Mouse (Mus musculus) hindbrain, embryonic 11.5 days (tissue): Measurements from ENCODE around the gene Ncapd3. TPM values are rescaled to one million over a fixed set of nuclear protein-coding genes. Genes with fewer than 3 reads are reported as not detected.

Experiments
- ATAC-seq: fragments of 200-750 bp; cut with Nextera tagmentation; 2 replicates; pipeline ENCODE4 v1.8.0; 2017; ENCODE audit warnings: mild to moderate bottlenecking, moderate TSS enrichment, moderate library complexity; ENCODE audit not compliant: low FRiP score
- DNase-seq: peaks from one replicate; pipeline ENCODE4 v3.0.0-alpha.2; 2015; ENCODE audit warnings: low spot score
- H3K27ac ChIP-seq: fragments of 300-500 bp; sonication (generic); 2 replicates; pipeline ENCODE4 v1.5.1; 2014; ENCODE audit warnings: mild to moderate bottlenecking, low read depth, low read length
- H3K27me3 ChIP-seq: fragments of 300-500 bp; sonication (generic); 2 replicates; pipeline ENCODE4 v1.6.1; 2014; ENCODE audit warnings: mild to moderate bottlenecking, low read length, moderate library complexity, mixed read lengths; ENCODE audit not compliant: control insufficient read depth, insufficient read depth
- H3K36me3 ChIP-seq: fragments of 300-500 bp; sonication (generic); 2 replicates; pipeline ENCODE4 v1.6.1; 2014; ENCODE audit warnings: mild to moderate bottlenecking, low read length, moderate library complexity, mixed read lengths; ENCODE audit not compliant: control insufficient read depth, insufficient read depth
- H3K4me1 ChIP-seq: fragments of 300-500 bp; sonication (generic); replicated peaks from 2 replicates; pipeline ENCODE4 v1.6.1; 2014; ENCODE audit warnings: low read length, mixed read lengths; ENCODE audit not compliant: control insufficient read depth, insufficient read depth
- H3K4me2 ChIP-seq: fragments of 300-500 bp; sonication (generic); replicated peaks from 2 replicates; pipeline ENCODE4 v1.6.1; 2014; ENCODE audit warnings: mild to moderate bottlenecking, low read depth, low read length
- H3K4me3 ChIP-seq: fragments of 300-500 bp; sonication (generic); 2 replicates; pipeline ENCODE4 v1.5.1; 2014; ENCODE audit warnings: low read depth, low read length
- H3K9ac ChIP-seq: fragments of 300-500 bp; sonication (generic); 2 replicates; pipeline ENCODE4 v1.6.1; 2014; ENCODE audit warnings: low read depth, low read length
- H3K9me3 ChIP-seq: fragments of 300-500 bp; sonication (generic); 2 replicates; pipeline ENCODE4 v1.6.1; 2016; ENCODE audit warnings: low read length; ENCODE audit not compliant: control insufficient read depth
- WGBS: fragments of 180-500 bp; shearing (Covaris S2); extraction: QIAGEN DNeasy Blood & Tissue Kit; methylation state at CpG from one replicate; pipeline ENCODE4 v1.1.7; 2014; 5-methylcytosine and 5-hydroxymethylcytosine counted together
- polyA plus RNA-seq: library from polyadenylated mRNA; unstranded; fragments of >200 nt; fragmentation: Nextera tagmentation; extraction: Ambion mirVana; gene quantifications from 2 replicates; pipeline ENCODE4 v1.2.1, GENCODE M21; 2014

Gene Ncapd3
- polyA plus RNA-seq, 1 experiment from 2014 or later: 31.8 TPM

DNA sequence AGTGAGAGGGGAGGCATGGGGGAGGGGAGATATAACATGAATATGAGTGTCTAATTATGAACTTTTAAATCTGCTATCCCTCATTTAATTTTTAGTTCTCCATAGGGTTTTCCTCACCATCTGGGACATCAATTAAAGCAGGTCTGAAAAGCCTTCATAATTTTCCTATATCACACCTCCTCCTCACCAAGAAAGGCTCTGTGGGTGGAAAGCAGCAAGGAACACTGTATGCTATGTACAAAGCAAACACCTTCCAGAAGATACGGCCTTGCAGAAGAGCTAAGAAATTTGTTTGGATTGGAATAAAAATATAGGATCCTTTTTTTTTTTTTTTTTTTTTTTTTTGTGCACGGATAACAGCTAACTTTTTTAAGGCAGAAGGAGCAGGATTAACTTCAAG, 94.0 kb downstream of the Ncapd3 start:
- H3K4me2 ChIP-seq: no peak overlapping the region
- H3K4me3 ChIP-seq: no peak overlapping the region
- no peak overlapping the region for H3K9ac ChIP-seq
- ATAC-seq: no peak
- H3K4me1 ChIP-seq: 0 out of 2 replicates have a peak, but pooled peaks cover 2% of the 10 kb centered on the region
- no peak for DNase-seq
- H3K27ac ChIP-seq: no peak overlapping the region
- no peaks in the 10 kb centered on the region for H3K27me3 ChIP-seq
- H3K36me3 ChIP-seq: no peaks in the 10 kb centered on the region
- H3K9me3 ChIP-seq: no peaks in the 10 kb centered on the region
- WGBS: 76% methylated on average over 2 of the region's 2 CpGs

DNA sequence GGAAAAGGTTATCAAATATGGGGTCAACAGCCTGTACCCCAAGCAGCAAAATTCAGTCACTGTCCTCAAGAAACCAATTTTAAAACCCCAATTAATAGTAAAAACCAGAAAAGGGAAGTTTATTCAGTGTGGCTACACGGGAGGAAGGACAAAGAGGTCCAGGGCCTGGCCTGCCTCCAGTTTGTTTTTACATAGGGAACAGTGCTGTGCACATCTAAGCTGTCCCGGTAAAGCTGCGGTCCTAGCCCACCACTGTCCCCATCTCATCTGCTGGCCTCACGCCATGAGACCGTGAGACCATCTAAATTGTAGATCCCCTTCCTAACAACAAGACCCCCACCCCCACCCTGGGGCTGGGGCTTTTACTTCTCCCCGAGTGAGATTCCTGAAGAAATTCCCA, 95.5 kb downstream of the Ncapd3 start:
- DNase-seq (no peak), ATAC-seq (no peak)
- WGBS: 55% methylated on average over 6 of the region's 6 CpGs
- H3K36me3 ChIP-seq: no peaks in the 10 kb centered on the region
- no peak overlapping the region for H3K4me2 ChIP-seq
- no peaks in the 10 kb centered on the region for H3K9me3 ChIP-seq
- no peak overlapping the region for H3K4me3 ChIP-seq
- H3K27me3 ChIP-seq: no peaks in the 10 kb centered on the region
- no peak overlapping the region for H3K9ac ChIP-seq
- 0 out of 2 replicates have a peak, but pooled peaks cover 2% of the 10 kb centered on the region for H3K4me1 ChIP-seq
- H3K27ac ChIP-seq: no peak overlapping the region

DNA sequence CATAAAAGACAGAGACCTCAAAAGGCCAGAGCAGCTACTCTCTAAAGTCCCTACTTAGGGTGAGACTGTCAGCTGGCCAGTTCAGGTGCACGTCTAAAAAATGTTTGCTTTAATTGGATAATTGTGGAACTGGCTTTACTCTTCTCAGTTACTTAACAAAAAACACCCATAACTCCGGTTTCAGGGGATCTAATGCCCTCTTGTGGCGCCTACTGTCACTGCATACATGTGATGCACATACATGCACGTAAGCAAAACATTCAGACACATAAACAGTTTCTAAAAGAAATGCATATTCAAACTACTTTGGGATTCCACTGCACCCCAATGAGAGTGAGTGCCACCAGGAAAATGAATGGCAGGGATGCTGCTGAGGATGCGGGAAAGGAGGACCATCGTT, 96.6 kb downstream of the Ncapd3 start:
- DNase-seq (no peak), ATAC-seq (no peak)
- H3K9ac ChIP-seq: no peak overlapping the region
- no peak overlapping the region for H3K4me3 ChIP-seq
- H3K9me3 ChIP-seq: no peaks in the 10 kb centered on the region
- H3K4me1 ChIP-seq: 0 out of 2 replicates have a peak, but pooled peaks cover 2% of the 10 kb centered on the region
- H3K4me2 ChIP-seq: no peak overlapping the region
- H3K36me3 ChIP-seq: no peaks in the 10 kb centered on the region
- no peak overlapping the region for H3K27ac ChIP-seq
- 92% methylated on average over 6 of the region's 6 CpGs for WGBS
- H3K27me3 ChIP-seq: no peaks in the 10 kb centered on the region

DNA sequence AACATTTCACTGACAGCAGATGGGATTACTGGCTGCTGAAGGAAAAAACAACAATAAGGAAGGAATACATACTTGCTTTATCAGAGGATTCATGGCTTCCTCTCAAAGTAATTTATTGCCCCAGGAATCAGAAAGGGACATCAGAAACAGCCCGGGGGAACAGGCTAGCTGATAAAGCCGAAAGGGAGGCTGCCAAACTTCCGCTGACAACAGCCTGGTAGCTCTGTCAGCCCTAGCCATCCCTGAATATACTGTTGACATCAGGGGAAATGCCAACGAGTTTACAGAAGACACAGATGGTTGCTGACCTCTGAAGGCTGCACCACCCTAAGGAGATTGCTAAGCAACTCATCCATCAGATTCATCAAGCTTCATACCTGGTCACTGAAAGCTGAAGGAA, 98.7 kb downstream of the Ncapd3 start:
- no peak overlapping the region for H3K4me3 ChIP-seq
- H3K27me3 ChIP-seq: no peaks in the 10 kb centered on the region
- ATAC-seq (no peak), DNase-seq (no peak)
- no peak overlapping the region for H3K9ac ChIP-seq
- no peak overlapping the region for H3K4me2 ChIP-seq
- H3K27ac ChIP-seq: no peak overlapping the region
- H3K36me3 ChIP-seq: no peaks in the 10 kb centered on the region
- no peaks in the 10 kb centered on the region for H3K4me1 ChIP-seq
- WGBS: 93% methylated on average over 4 of the region's 4 CpGs
- H3K9me3 ChIP-seq: no peaks in the 10 kb centered on the region

DNA sequence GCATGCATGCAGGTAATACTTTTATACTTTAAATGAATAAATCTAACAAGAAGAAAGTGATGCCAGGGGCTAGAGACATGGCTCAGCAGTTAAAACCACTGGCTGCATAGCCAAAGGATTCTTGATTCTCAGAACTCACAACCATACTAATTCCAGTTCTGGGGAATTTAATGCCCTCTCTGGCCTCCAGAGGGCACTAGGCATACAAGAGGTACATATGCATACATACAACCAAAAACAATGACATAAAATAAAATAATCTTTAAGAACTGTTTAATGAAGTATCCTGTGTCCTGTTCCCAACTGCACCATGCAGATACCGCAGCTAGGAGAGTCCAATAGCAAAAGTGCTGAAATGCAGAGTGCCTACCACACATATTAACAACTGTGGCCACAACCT, 104.4 kb downstream of the Ncapd3 start:
- no peak overlapping the region for H3K9ac ChIP-seq
- H3K27me3 ChIP-seq: no peaks in the 10 kb centered on the region
- DNase-seq (peak; percentile 51), ATAC-seq (no peak)
- no peaks in the 10 kb centered on the region for H3K9me3 ChIP-seq
- no peak overlapping the region for H3K4me2 ChIP-seq
- WGBS: 83% methylated on average over 1 of the region's 1 CpGs
- no peaks in the 10 kb centered on the region for H3K36me3 ChIP-seq
- H3K27ac ChIP-seq: no peak overlapping the region
- no peaks in the 10 kb centered on the region for H3K4me1 ChIP-seq
- H3K4me3 ChIP-seq: no peak overlapping the region

DNA sequence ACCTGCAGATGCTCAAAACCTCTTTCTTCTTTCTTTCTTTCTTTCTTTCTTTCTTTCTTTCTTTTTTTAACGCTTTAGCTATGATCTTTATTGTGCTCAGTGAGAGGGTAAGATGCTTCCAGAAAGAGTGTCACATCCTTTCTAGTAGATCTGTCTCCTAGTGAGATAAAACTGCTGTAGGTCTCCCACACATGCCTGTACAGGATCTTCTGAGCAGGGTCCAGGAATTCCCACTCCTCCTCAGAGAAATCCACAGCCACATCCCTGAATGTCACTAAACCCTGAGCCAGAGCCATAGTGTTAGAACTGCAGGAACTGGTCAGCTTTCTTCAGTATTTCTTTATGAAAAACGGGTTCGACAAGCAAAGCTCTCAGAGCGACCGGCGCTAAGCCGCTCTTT, 105.4 kb downstream of the Ncapd3 start:
- Histone ChIP-seq H3K27ac (no peak overlapping the region), H3K36me3 (no peaks in the 10 kb centered on the region), H3K9ac (no peak overlapping the region), H3K4me2 (no peak overlapping the region), H3K4me3 (no peak overlapping the region), H3K9me3 (no peaks in the 10 kb centered on the region), H3K27me3 (no peaks in the 10 kb centered on the region), H3K4me1 (no peaks in the 10 kb centered on the region)
- 92% methylated on average over 7 of the region's 7 CpGs for WGBS
- ATAC-seq (no peak), DNase-seq (no peak)

DNA sequence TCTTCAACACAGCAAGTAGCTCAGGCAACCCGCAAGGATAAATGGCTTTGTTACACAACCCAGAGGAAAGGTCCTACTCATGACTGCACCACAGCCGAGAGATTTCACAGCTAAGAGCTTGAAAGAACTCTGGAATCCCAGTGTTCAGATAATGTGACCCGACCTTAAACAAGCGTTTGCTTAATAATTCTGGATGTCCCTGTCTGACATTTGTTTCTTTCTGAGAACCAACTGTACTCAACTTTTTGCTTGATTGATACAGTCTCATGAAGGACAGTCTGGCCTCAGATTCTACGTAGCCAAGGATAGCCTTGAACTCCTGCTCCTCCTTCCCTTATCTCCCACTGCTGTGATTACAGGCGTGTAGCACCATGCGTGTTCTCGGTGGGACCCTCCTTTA, 106.7 kb downstream of the Ncapd3 start:
- no peak overlapping the region for H3K4me2 ChIP-seq
- H3K4me3 ChIP-seq: no peak overlapping the region
- H3K9ac ChIP-seq: no peak overlapping the region
- H3K4me1 ChIP-seq: no peaks in the 10 kb centered on the region
- no peaks in the 10 kb centered on the region for H3K9me3 ChIP-seq
- ATAC-seq: no peak
- H3K36me3 ChIP-seq: peaks cover 3% of the 10 kb centered on the region; the same call in 1 of the 2 replicates
- 93% methylated on average over 8 of the region's 8 CpGs for WGBS
- no peak overlapping the region for H3K27ac ChIP-seq
- DNase-seq: no peak
- no peaks in the 10 kb centered on the region for H3K27me3 ChIP-seq

DNA sequence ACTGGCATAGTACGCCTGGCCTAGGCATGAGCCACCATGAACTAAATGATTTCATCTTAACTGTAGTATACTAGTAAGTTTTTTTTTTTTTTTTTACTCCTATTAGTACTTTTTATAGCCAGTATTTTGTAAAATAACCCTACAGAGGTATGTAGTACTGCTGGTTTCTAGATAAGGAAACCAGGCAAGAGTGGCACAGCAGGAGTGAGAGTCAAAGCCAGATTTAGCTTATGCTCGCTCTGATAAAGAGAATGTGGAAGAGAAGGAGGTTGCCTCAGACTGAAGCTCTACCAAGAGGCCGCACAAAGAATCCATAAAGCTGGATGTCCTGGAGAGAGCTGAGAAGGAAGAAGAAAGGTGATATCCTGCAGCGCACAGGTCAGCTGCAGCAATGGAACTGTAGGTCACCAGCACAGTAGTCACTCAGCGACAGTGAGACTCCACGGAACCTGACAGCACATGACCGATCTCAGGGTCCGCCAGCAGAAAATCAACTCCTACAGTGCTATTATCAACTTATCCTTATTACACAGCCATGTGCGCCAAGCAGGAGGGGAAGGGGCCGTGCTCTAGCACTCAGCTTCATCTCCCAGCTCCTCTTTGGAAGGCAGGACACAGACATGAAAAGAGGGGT, 110.6 kb downstream of the Ncapd3 start:
- Histone ChIP-seq H3K4me2 (no peak overlapping the region), H3K4me3 (no peak overlapping the region), H3K36me3 (peaks cover 6% of the 10 kb centered on the region; the same call in 1 of the 2 replicates), H3K9me3 (no peaks in the 10 kb centered on the region), H3K27ac (no peak overlapping the region), H3K27me3 (no peaks in the 10 kb centered on the region), H3K9ac (no peak overlapping the region), H3K4me1 (no peaks in the 10 kb centered on the region)
- ATAC-seq: no peak
- no peak for DNase-seq
- 96% methylated on average over 10 of the region's 10 CpGs for WGBS

DNA sequence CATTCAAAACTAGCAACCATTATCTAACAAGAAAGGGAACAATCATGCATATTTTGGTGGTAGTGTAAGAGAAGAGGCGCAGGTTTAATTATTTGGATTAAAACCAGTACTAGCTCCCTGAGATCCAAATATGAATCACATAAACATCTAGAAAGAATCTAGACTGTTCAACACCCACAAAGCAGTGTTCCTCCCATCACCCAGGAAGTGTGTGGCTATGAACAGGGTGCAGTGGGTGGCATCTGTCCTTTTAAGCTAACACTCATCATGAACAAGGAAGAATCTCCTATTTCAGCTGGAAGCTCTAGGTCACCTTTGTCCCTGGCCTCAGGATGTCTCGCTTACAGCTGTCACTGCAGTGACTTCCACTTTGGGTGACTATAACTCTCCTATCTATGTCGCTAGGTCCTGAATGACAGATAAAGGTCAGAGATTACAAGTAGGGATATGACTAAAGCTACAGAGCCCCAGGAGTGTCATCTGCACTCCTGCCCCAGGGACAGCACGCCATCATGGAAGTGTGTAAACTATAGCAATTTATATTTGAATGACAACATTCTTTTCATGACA, 114.4 kb downstream of the Ncapd3 start:
- no peak overlapping the region for H3K9ac ChIP-seq
- H3K4me1 ChIP-seq: peaks cover 8% of the 10 kb centered on the region
- H3K4me2 ChIP-seq: no peak overlapping the region
- H3K27ac ChIP-seq: no peak overlapping the region
- H3K27me3 ChIP-seq: no peaks in the 10 kb centered on the region
- DNase-seq: no peak
- H3K9me3 ChIP-seq: no peaks in the 10 kb centered on the region
- no peak for ATAC-seq
- H3K4me3 ChIP-seq: no peak overlapping the region
- H3K36me3 ChIP-seq: peaks cover 6% of the 10 kb centered on the region; the same call in 1 of the 2 replicates
- WGBS: 89% methylated on average over 4 of the region's 4 CpGs
